Mouse (Mus musculus) erythroid progenitor cell, adult 5-6 weeks (primary cell): ENCODE results near the gene Fryl. TPM values are rescaled to one million over a fixed set of nuclear protein-coding genes. Genes with fewer than 3 reads are reported as not detected.

ENCODE experiments used
- ATAC-seq: replicated peaks from 2 replicates; pipeline ENCODE4 v1.8.0; 2016; ENCODE audit warnings: moderate number of reproducible peaks, mild to moderate bottlenecking, moderate TSS enrichment, inconsistent platforms; ENCODE audit not compliant: poor library complexity, low FRiP score, severe bottlenecking
- total RNA-seq, 2 experiments: library from RNA; stranded (forward) in 1 of 2; stranded (reverse) in 1 of 2; fragments of 150-400 nt in 1 of 2; fragments of 186-747, 209-891 nt in 1 of 2; gene quantifications; 2 replicates each; pipeline versions ENCODE4 v1.2.3 to v1.2.4; 2015 to 2017; ENCODE audit warnings: low replicate concordance in 2 of 2

The Fryl gene
- total RNA-seq, 2 experiments from 2014 or later, result 326 to 610 TPM

DNA sequence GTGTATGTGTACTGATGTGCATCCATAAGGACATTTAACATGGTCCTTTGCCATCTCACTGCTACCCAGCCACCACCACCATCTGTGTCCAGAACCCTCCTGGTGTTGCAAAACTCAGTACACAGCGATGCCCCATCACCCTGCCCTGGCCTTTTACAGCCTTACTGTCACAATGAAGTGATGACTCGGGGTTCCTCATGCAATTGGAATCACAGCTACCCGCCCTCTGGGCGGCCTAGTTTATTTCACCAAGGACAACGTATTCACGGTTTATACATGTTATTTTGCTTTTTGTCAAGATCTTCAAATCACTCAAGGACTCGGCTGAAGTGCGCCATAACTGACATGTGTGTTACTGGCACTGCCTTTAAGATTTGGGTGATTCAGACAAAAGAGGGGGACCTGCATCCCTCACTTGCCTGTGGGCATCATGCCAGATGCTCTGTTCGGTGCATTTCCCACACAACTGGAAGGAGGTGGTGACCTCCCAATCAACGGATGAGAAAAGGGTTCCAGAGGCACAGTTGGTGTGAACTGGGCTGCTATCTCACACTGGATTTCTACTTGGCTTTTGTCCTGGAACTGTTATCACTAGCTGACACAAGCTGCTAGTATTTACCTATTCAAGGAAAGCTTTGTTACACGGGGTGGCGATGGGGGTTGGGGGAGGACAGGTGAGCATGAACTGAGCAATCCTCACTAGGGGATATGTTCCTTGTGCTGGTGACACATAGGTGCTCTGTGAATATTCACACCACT is 27.9 kb downstream of the Fryl start:
- ATAC-seq, result no peak

DNA sequence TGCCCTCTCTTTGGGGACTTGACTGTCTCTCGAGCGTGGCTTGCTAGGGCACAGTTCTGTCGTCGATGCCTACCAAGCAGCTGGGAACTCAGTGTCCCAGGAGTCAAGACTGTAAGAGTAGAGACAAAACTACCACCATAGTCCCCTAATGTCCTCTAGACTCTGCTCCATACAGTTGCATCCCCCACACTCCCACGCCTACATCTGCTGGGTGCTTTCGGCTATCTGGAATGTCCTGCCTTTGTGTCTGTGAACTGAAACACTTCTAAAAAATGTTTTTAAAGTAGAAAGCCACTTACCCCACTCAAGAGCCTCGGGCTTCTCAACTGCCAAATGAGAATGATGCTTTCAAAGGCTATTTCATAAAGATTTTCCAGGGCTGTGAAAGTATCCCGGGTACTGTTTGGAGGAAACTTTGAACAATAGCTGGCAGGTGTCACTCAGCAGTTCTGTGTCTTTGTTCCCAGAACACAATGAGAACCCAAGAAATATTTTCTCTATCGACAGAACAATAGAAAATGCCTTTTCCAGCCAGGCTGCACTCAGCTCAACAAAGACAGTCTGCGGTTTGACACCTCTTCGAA is 28.8 kb downstream of the Fryl start:
- ATAC-seq, result no peak

DNA sequence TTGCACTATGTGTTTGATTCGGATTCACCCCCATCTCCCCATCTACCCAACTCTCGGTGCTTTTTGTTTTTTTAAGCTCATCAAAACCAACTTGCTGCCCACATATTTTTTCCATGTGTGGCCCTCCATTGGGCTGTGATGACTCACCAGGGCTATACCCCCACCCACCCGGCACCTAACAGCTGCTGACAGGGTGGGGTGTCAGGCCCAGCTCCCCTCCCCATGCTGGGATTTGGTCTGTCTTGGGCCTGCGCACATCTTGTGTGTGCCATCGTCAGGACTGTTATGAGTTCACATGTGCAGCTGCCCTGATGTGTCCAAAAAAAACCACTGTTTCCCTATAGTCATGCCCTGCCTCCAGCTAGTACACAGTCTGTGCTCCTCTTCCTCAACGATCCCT is 33.4 kb downstream of the Fryl start:
- no peak for ATAC-seq

DNA sequence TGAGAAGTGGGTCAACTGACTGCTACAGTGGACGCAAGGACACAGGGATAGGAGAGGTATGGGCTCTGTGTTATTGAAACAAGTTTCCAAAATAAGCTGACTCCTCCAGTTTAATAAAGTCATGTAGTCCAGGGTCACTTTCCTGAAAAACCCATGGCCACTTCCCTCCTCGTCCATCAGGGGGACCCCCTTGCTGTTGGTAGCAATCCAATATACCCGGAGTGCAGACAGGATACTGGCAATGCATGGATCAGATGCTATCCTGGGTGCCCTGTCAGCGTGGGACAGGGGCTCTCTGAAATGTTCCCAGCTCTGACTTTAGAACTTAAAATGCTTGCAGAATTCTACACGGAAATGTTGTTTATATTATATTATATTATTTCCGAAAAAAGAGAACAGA is 34.0 kb downstream of the Fryl start:
- ATAC-seq, result no peak

DNA sequence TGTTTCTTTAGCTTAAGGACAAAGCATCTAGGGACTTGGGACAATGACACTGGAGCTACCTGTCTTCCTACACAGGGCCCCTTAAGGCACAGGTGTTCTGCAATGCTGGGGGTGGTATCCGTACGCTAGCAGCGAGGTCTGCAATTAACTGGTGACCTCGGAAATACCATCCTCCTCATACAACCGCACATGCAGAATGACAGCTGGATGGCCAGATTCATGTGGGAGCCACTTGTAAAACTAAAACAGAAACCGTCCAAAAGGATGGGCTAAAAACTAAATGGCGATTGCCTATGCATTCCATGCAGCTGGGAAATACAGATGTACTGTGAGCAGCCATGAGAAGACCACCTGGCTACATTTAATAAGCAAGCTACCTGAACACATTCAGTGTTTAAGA is 34.6 kb downstream of the Fryl start:
- no peak for ATAC-seq

DNA sequence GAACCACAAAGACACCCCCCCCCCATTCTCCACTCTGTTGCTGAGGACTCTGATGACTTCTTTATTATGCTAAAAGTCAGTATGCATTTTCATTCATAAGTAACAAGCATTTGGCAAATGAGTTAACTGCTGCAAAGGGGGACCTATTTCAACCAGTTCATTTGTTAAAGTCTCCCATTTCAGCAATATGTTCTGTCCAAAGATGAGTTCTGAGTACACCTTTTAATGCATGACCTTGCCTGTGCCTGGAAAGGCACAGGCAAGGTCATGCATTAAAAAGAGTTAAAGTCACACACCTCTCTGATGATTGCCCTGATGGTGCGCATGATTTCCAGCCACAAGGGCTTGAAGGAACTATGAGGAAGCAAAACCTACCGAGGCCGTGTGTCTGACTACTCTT is 36.7 kb downstream of the Fryl start:
- no peak for ATAC-seq

DNA sequence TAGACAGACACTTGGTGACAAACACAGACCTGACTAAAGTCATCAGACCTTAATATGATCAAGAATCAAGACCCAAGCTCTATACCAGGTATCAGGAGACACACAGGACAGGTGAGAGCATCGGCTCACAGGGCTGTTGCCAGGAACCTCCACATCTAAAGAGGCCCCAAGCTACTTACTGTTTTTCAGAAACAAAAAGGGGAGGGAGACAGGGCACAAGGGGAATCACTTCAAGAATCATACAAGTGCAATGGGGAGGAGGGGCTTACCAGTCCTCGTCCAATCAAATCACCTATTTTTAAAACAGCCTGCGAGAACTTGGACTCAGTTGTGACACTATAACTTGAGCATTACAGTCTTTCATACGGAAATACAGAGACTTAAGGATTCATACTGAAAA is 38.4 kb downstream of the Fryl start:
- no peak for ATAC-seq

DNA sequence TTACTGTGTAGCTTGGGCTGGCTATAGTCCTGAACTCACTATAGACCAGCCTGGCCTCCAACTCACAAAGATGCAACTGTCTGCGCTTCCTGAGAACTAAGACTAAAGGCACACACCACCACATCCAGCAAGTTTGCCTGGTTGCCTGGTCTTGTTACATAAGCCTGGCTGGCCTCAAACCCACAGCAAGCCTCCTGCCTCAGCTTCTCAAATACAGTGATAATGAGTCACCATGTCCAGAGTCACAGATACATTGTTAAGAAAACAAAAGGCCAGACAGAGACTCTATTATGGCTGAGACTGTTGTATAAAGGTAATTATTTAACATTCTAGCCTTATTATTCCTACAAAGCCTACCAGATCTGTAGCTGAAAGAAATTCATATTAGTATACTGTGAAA is 39.3 kb downstream of the Fryl start:
- no peak for ATAC-seq

DNA sequence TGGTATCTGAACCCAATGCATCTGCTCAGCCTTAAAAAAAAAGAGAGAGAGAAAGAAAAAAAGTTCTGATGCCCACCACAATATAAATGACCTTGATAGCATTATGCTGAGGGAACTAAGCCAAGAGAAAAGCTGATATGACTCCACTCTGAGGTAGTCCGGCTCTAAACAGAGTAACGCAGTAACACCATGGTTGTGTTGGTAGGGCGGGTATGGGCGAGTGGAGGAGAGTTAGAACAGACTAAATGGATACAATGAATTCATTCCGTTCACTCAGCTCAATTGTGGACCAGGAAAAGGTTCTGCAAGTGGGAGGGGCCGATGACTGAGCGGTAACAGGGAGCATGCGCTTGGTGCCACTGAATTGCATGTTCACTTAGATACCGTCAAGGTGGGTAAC is 40.4 kb downstream of the Fryl start:
- ATAC-seq, result no peak

DNA sequence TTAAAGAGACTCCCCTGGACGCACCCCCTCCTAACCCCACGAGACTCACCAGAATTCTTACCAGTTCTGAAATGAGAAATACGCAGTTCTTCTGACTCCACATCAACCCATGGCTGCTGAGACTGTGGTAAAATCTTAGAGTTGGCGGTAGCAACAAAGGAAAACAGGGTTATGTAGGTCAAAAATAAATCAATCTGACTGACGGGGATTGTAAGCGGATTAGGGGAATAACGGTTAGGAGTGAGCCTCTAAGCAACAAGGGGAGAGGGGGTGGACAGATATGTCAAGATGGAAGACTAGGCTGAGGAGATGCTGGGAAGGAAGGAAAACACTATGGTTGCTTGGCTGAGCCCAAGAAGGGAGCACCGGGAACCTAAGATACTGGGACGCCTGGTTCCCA is 44.0 kb downstream of the Fryl start:
- no peak for ATAC-seq

DNA sequence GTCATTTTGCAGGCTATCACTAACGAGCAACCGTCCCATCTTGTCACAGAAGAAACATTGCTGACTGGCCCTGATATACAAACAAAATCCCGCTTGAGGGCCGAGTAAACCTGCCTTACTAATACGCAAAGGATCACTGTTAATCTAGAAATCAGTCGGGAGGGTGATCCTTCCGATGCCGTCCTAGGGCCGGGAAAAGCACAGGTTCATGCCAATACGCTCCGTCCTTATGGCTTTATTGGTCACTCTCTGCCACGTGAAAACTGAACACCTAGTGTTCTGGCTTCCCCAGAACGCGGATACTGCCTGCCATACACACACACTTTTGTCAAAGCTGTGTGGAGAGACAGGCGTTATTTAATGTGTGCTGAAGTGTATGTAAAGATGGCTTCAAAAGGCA is 44.5 kb downstream of the Fryl start:
- ATAC-seq, result no peak

DNA sequence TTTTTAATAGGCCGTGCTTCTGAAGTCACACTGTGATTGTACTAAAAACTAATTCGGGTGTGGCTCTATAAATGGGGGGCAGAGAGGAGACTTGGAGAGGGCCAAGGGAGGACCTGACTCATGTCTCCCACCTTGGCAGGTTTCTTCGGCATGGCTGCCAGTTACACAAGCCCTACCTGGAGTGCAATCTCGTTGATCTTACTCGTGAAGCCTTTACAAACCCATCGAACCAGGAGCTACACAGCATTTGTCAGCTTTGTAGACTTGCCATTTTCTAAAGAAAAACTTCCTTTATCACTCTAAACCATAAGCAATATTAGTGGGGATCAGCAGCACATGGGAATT is 45.5 kb downstream of the Fryl start:
- ATAC-seq, result no peak

DNA sequence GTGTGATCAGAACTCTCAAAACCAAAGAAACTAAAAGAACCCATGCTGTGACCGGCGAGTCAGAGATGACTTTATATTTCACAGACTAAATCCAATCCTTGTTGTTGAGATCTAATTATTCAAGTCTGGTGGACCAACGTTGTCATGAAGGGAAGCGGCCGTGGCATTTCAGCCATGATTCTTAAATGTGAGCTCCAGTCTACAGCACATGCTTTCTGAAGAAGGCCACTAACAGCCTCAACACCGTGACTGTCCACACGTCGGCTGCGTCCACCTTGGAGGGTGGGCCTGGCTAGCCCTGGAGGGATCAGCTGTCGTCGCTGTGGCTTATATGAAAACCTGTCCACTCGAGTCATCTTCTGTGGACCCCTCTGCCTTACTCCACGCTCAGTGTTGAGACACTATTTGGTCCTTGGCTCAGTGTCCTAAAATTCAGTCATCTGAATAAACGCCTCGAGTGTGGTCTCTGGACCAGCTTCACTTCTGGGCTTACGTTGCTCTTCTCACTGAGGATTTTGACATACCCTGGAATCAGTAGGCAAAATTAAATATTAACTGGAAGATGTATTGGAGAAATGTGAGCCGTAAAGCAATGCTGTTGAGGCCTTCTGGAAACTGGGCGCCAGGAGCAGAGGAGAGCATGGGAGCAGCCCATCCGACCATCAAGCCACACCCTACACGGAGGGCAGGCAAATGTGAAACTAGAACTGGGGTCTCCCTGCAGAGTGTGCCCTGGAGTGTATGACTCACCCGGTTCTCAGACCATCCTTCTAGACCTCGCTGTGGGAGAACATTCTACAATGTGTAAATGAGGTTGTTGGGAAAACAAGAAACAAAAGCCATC is 46.1 kb downstream of the Fryl start:
- ATAC-seq, result no peak

DNA sequence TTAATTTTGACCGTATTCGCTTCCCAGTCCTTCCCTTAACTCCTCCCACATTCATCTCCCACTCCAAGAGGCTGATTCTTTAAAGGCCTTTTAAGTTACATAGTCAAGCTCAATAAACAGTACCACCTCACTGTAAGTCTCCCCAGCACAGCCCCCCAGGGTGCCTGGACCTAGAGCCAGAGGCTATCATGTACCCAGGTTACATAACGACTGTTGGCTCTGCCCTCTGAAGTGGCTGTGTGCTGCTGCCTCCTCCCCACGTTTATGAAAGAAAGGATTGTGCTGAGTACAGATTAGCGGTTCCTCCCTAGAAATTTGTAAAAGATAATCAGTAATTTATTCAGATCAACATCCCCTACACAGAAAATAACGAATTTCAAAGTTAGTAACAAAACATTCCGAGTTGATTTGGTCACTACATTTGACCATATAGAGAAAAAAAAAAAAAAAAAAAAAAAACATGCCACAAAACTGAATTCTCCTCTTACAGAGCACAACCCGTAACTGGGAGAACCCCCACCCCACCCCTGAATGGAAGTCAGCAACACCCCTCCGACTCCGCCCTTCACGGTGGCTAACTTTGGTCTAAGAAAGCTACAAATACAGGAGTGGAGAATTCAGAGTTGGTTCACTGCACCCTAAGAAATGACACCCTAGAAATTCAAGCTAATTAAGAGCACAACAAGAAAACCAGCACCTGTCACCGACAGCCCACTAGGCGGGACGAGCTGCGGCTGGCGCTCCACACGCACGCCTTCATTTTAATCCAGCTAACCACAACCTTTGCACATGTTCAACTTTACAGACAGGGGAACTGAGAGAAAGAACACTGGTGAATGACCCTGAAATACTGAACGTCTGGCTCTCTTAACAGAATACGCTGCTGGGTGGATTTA is 47.0 kb downstream of the Fryl start:
- no peak for ATAC-seq

DNA sequence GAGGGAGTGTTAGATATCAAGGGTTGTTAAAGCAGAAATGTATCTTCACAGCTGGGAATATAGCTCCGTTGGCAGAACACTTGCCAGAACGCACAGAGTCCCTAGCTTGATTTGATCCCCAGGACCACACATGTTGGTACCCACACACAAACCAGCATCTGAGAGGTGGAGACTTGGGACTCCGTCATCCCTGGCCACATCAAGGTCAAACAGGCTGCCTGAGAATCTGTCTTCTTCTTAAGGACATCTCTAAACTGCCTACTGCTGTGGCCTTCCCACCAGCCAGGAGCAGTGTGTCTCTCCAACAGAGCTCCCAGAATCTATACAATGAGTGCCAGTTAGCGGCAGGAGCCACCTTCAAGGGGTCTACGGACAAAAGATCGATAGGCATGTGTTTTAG is 47.8 kb downstream of the Fryl start:
- no peak for ATAC-seq

DNA sequence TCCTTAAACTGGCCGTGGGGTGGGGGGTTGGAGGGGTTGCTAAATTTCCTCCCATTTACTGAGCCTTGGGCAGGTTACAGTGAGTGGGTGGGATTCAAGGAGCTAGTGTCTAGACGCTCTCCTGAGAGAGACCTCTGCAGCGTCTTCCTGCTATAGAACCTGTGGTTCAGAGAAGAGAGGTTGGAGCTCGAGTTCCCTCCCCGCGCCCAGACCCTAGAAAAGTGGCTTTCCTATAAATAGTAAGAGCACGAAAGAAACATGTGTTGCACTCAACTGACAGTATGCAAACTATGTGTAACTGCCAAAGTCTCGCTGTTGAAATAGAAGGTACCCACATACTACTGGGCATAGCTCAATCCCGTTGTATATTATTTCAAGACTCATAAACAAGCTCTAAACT is 49.7 kb downstream of the Fryl start:
- no peak for ATAC-seq

DNA sequence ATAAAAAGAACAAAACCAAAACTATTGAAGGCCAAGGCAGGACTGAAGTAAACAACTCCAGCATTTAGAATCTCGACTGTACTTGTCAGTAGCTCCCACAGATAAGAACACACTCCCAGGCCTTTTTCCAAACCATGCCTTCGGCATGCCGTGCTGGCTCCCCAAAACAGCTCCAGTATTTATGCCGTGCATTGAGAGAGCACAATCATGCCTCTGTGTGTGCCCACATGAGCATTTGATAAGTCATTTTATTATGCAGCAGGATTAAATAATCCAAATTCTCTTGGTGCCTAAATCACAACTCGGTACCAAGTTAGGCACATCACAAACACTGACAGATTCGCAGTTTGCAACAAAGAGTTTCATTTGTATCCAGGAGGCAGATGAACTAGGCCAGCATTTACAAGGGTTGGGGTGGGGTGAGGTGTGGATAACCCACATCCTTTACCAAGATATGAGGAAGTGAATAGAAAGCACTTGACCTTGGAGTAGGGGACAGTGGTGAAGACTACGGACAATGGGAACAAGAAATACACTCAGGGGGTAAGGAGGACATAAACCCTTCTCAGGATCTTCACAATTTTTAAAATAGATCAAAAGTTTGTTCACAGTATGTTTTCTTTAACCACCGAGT is 50.3 kb downstream of the Fryl start:
- ATAC-seq, result no peak

DNA sequence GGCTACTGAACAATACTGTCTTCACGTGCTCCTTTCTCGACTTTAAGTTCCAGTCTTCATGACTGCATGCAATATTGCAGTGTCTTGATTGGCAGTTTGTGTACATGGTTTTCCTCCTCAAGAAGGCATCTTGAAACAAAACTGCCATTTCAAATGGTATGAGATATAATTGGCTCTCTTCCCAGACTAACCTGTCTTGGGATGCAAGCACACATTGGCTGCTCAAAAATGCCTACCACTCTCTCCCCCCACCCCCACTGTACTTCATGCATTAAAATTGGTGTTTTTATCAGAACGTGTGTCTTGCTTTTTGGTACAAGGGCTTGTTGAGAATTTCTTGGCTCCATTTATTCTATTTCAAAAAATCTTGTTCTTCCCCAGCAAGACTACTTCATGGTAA is 51.4 kb downstream of the Fryl start:
- ATAC-seq, result no peak

DNA sequence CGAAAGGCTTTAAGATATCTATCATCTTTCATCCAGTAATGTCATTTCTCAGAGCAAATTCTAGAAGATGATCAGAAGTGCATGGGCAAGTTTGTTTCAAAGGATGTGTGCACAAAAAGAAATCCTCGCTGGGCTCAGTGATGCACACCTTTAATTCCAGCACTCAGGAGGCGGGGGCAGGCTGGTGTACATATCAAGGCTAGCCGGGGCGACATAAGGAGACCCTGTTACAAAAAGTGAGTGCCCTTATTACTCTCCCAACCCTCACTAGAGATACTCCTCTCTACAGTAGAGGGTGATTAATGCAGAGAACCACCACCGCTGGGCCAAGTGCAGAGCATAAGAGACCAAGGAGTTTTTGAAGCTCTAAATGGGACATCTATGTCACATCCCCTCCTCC is 53.9 kb downstream of the Fryl start:
- no peak for ATAC-seq

DNA sequence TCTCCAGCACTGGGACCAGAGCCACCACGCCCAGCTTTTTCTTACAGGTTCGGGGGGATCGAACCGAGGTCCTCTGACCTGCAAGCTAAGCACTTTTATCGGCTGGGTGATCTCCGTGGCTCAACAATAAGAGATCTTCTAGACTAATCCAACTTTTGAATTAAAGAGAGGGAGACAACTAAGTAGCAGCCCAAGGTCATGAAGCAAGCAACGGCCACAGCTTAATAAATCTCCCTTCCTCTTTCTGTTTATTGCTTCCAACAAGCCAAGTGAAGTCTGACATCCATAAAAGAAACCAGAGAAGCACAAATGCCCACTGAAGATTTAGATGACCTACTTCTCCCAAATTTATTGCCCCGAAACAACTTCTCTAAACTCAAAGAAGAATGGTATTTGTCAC is 54.3 kb downstream of the Fryl start:
- no peak for ATAC-seq
